Mouse (Mus musculus): ENCODE results near the gene Endog.

GRCm38 (mm10) chr2:30182424-30182823 lies 11.1 kb downstream of the Endog start:
- TF ChIP-seq GATA1 (IDR thresholded peaks at IDR 0.05; ENCODE audit: borderline replicate concordance, low read length) (no peak), FLI1 (IDR thresholded peaks at IDR 0.05; ENCODE audit: low read length) (no peak)

All from megakaryocyte, embryonic 14.5 days (primary cell).